15 mouse cellular contexts compared by ENCODE assay signal in genomic region chr10:3440722-3441471, GRCm38 (mm10).
DNase-seq lines count a peak whose midpoint lies in the region; ATAC-seq and TF ChIP-seq lines count a peak whose summit lies in the region.
"Had no signal": no experiment of that assay in that cellular context is flagged by ENCODE, and none has a peak within 500 bp of the region (broad histone marks: within the 10 kb centered on the region; RNA-seq: fewer than 3 reads in every experiment).

No protein-coding gene starts in this region.

- H3K4me1 ChIP-seq in midbrain, postnatal 0 days (ENCODE audit: insufficient read depth, low read length): no peaks in the 10 kb centered on the region
- H3K4me1 ChIP-seq in midbrain, embryonic 13.5 days (replicated peaks): no peaks in the 10 kb centered on the region
- no peaks in the 10 kb centered on the region for H3K4me1 ChIP-seq in hindbrain, postnatal 0 days (ENCODE audit: insufficient read depth, low read length)
- H3K4me1 ChIP-seq: embryonic facial prominence, embryonic 12.5 days; heart, embryonic 13.5 days; liver, embryonic 15.5 days; midbrain, embryonic 10.5 days had no signal

- ATAC-seq in frontal cortex, adult (ENCODE audit: low TSS enrichment): peak; percentile 69
- ATAC-seq in midbrain, postnatal 0 days (ENCODE audit: low FRiP score): no peak
- ATAC-seq in midbrain, embryonic 13.5 days: no peak
- ATAC-seq in hindbrain, postnatal 0 days: peak; percentile 91

- H3K4me2 ChIP-seq in midbrain, postnatal 0 days (ENCODE audit: low read depth, low read length, poor library complexity, severe bottlenecking): no peak overlapping the region
- H3K4me2 ChIP-seq in midbrain, embryonic 13.5 days (replicated peaks): no peak overlapping the region
- no peak overlapping the region for H3K4me2 ChIP-seq in hindbrain, postnatal 0 days (ENCODE audit: low read depth, low read length)
- H3K4me2 ChIP-seq: embryonic facial prominence, embryonic 12.5 days; heart, embryonic 13.5 days; liver, embryonic 15.5 days had no signal

- WGBS in midbrain, postnatal 0 days: 68% methylated on average over 2 of the region's 2 CpGs
- WGBS in midbrain, embryonic 13.5 days: 61% methylated on average over 2 of the region's 2 CpGs
- 58% methylated on average over 2 of the region's 2 CpGs for WGBS in hindbrain, postnatal 0 days

- H3K9ac ChIP-seq in midbrain, postnatal 0 days (replicated peaks; ENCODE audit: low read length, poor library complexity, severe bottlenecking): no peak overlapping the region
- H3K9ac ChIP-seq in midbrain, embryonic 13.5 days (replicated peaks): no peak overlapping the region
- H3K9ac ChIP-seq in hindbrain, postnatal 0 days (replicated peaks; ENCODE audit: low read length): no peak overlapping the region
- H3K9ac ChIP-seq: embryonic facial prominence, embryonic 12.5 days; heart, embryonic 13.5 days; liver, embryonic 15.5 days had no signal

- no peak for DNase-seq in frontal cortex, postnatal 10 days (ENCODE audit: low spot score in 2 of 2)
- DNase-seq in midbrain, postnatal 0 days (ENCODE audit: low spot score): peak; percentile 75
- DNase-seq in cerebellum, adult 8-10 months: peak; percentile 64
- DNase-seq in hindbrain, postnatal 0 days (ENCODE audit: low spot score): peak; percentile 68
- DNase-seq in heart, postnatal 10 days: no peak
- DNase-seq in urinary bladder, postnatal 36 days (ENCODE audit: low spot score in 2 of 2): no peak
- DNase-seq: adrenal gland, adult 8-10 months; kidney, adult 9 months had no signal

- H3K27ac ChIP-seq in midbrain, postnatal 0 days (ENCODE audit: low read depth, low read length): no peak overlapping the region
- H3K27ac ChIP-seq in midbrain, embryonic 13.5 days: no peak overlapping the region
- H3K27ac ChIP-seq in hindbrain, postnatal 0 days: no peak overlapping the region
- H3K27ac ChIP-seq: embryonic facial prominence, embryonic 12.5 days; heart, embryonic 13.5 days; liver, embryonic 15.5 days; midbrain, embryonic 10.5 days had no signal

- H3K27me3 ChIP-seq in midbrain, postnatal 0 days (ENCODE audit: insufficient read depth, low read length): no peaks in the 10 kb centered on the region
- no peaks in the 10 kb centered on the region for H3K27me3 ChIP-seq in midbrain, embryonic 13.5 days
- no peaks in the 10 kb centered on the region for H3K27me3 ChIP-seq in hindbrain, postnatal 0 days (ENCODE audit: insufficient read depth, low read length)
- H3K27me3 ChIP-seq: embryonic facial prominence, embryonic 12.5 days; heart, embryonic 13.5 days; liver, embryonic 15.5 days had no signal

- no peaks in the 10 kb centered on the region for H3K36me3 ChIP-seq in midbrain, postnatal 0 days (ENCODE audit: insufficient read depth, low read length)
- H3K36me3 ChIP-seq in midbrain, embryonic 13.5 days: no peaks in the 10 kb centered on the region
- H3K36me3 ChIP-seq in hindbrain, postnatal 0 days (ENCODE audit: insufficient read depth, low read length): 0 out of 2 replicates have a peak, but pooled peaks cover 3% of the 10 kb centered on the region
- H3K36me3 ChIP-seq: embryonic facial prominence, embryonic 12.5 days; liver, embryonic 15.5 days; midbrain, embryonic 10.5 days had no signal

- no peak for TF ChIP-seq CTCF in midbrain, postnatal 0 days (IDR thresholded peaks at IDR 0.05)
- no peak for TF ChIP-seq CTCF in hindbrain, postnatal 0 days (IDR thresholded peaks at IDR 0.05; ENCODE audit: low read depth)

- intact Hi-C loops in heart, postnatal 10 days (cut with DNase I): no loop called here

- no peak overlapping the region for H3K4me3 ChIP-seq in midbrain, postnatal 0 days (ENCODE audit: low read depth, low read length)
- no peak overlapping the region for H3K4me3 ChIP-seq in midbrain, embryonic 13.5 days (replicated peaks)
- H3K4me3 ChIP-seq in hindbrain, postnatal 0 days (ENCODE audit: low read length): no peak overlapping the region
- H3K4me3 ChIP-seq: embryonic facial prominence, embryonic 12.5 days; heart, embryonic 13.5 days; liver, embryonic 15.5 days; midbrain, embryonic 10.5 days; myocyte had no signal

- no peaks in the 10 kb centered on the region for H3K9me3 ChIP-seq in midbrain, postnatal 0 days (ENCODE audit: low read length)
- no peaks in the 10 kb centered on the region; the same call in 1 of the 2 replicates for H3K9me3 ChIP-seq in midbrain, embryonic 13.5 days
- H3K9me3 ChIP-seq in hindbrain, postnatal 0 days (ENCODE audit: low read length): no peaks in the 10 kb centered on the region
- H3K9me3 ChIP-seq: embryonic facial prominence, embryonic 12.5 days; heart, embryonic 13.5 days; liver, embryonic 15.5 days had no signal

Comparison
In these comparisons a context has a peak if more than half of its experiments do, and no peak if none do; other contexts are left out.
1. ATAC-seq: peak in frontal cortex, adult (single experiment) and hindbrain, postnatal 0 days (single experiment); none in midbrain, postnatal 0 days (single experiment) and midbrain, embryonic 13.5 days (single experiment).
2. DNase-seq: peak in midbrain, postnatal 0 days (single experiment), cerebellum, adult 8-10 months (single experiment) and hindbrain, postnatal 0 days (single experiment); none in frontal cortex, postnatal 10 days (0 of 2), heart, postnatal 10 days (0 of 2) and urinary bladder, postnatal 36 days (0 of 2).